Mouse (Mus musculus): ENCODE measurements around the gene Pi16.

DNA sequence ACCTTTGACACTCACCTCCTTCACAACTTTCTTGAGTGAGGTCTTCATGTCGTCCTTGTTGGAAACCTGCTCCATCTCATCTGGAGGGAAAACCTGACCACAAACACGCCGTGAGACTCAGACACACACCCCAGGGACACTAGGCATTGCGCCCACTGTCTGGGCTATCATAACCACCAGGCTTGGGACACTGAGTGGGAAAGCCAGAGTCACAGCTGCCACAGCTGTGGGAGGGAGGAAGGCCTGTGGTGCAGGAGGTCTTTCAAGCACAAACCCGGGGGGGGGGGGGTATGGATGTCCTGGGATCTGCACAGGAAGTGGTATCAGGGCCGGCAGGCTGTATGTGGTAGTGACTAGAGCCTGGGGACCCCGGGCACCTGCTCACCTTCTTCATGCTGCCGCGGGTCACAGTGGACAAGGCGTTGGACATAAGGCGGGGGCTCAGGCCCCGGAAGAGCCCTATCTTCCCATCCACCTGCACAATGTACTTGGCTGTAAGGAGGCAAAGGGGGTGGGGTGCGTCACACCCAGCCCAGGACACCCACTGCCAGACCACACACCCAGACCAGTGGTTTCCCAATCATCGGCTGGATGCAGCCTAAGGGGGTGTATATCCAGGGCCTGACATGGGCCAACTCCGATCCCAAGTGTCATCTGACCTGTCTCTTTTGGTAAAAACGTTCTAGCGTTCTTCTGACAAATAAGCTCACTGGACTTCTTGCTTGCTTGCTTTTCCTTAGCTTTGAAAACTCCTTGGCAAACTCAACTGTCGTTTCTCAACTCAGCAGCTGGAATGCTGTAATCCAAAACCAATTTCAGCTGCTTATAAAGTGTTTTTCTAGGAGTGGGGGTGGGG lies 23.2 kb downstream of the Pi16 start:
- TF ChIP-seq CTCF (conservative IDR thresholded peaks at IDR 0.05; ENCODE audit: insufficient read depth, insufficient read length, low read depth, low read length) = no peak
- no peak for TF ChIP-seq POLR2A (IDR thresholded peaks at IDR 0.05; ENCODE audit: low read depth, low read length)
